Mouse (Mus musculus): Measurements from ENCODE around the gene Nol6.

Nol6 gene

GRCm38 (mm10) chr4:41124180-41124951 is at the start of gene Nol6:
Nol6 (minus strand) TSS chr4:41124455.
- peak; percentile 98 for DNase-seq (ENCODE audit: low read depth)

GRCm38 (mm10) chr4:41170970-41171369 is 46.7 kb upstream of the Nol6 start:
- no peak for DNase-seq (ENCODE audit: low read depth)

GRCm38 (mm10) chr4:41165693-41166475 is 41.6 kb upstream of the Nol6 start:
- peak; percentile 77 for DNase-seq (ENCODE audit: low read depth)

- no peak for DNase-seq (ENCODE audit: low read depth)
Observed at GRCm38 (mm10) chr4:41164974-41165373, 40.7 kb upstream of the Nol6 start.

- DNase-seq (ENCODE audit: low read depth): no peak
Observed at GRCm38 (mm10) chr4:41161232-41161631, 37.0 kb upstream of the Nol6 start.

GRCm38 (mm10) chr4:41158251-41158650 is 34.0 kb upstream of the Nol6 start:
- DNase-seq (ENCODE audit: low read depth): no peak

GRCm38 (mm10) chr4:41156961-41157360 is 32.7 kb upstream of the Nol6 start:
- no peak for DNase-seq (ENCODE audit: low read depth)

- DNase-seq (ENCODE audit: low read depth): no peak
Observed at GRCm38 (mm10) chr4:41153146-41153545, 28.9 kb upstream of the Nol6 start.

GRCm38 (mm10) chr4:41151186-41151585 is 26.9 kb upstream of the Nol6 start:
- no peak for DNase-seq (ENCODE audit: low read depth)

- no peak for DNase-seq (ENCODE audit: low read depth)
Observed at GRCm38 (mm10) chr4:41149891-41150290, 25.6 kb upstream of the Nol6 start.

- no peak for DNase-seq (ENCODE audit: low read depth)
Observed at GRCm38 (mm10) chr4:41142601-41143000, 18.3 kb upstream of the Nol6 start.

- no peak for DNase-seq (ENCODE audit: low read depth)
Observed at GRCm38 (mm10) chr4:41140174-41140875, 16.1 kb upstream of the Nol6 start.

GRCm38 (mm10) chr4:41136811-41137210 is 12.6 kb upstream of the Nol6 start:
- DNase-seq (ENCODE audit: low read depth): no peak

GRCm38 (mm10) chr4:41136454-41136805 is 12.2 kb upstream of the Nol6 start:
- DNase-seq (ENCODE audit: low read depth): no peak

GRCm38 (mm10) chr4:41135711-41136453 is 11.6 kb upstream of the Nol6 start, which contains the start of gene Ube2r2:
Ube2r2 (plus strand) TSS chr4:41135743.
- DNase-seq (ENCODE audit: low read depth): peak; percentile 73

- DNase-seq (ENCODE audit: low read depth): peak; percentile 87
Observed at GRCm38 (mm10) chr4:41134935-41135710, 10.9 kb upstream of the Nol6 start.

GRCm38 (mm10) chr4:41133529-41134291 is 9.5 kb upstream of the Nol6 start:
- DNase-seq (ENCODE audit: low read depth): no peak

- DNase-seq (ENCODE audit: low read depth): no peak
Observed at GRCm38 (mm10) chr4:41132471-41132870, 8.2 kb upstream of the Nol6 start.

GRCm38 (mm10) chr4:41129836-41130235 is 5.6 kb upstream of the Nol6 start:
- DNase-seq (ENCODE audit: low read depth): no peak

GRCm38 (mm10) chr4:41129406-41129805 is 5.2 kb upstream of the Nol6 start:
- DNase-seq (ENCODE audit: low read depth): peak; percentile 88

Measured in naive thymus-derived CD4-positive, alpha-beta T cell, adult 2 months (primary cell).